In the genomic region with DNA sequence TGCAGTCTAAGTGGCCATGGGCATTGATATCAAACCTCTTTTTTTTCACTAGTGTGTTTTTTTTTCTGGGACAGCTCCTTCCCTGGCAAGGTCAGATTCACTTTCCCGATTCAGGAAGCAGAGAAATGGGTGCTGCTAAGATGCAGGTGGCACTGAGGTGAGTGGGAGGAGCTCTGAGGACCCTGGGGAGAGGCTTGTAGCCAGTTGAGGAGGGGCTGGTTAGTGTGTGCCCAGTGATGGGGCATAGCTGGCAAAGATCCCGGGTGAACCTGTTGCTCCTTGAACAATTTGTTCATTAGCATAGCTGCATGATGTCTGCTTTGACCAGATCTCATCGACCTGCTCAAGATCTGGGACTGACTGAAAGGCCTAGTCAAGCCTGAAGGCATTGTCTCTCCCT, we compare ENCODE assay signal across 14 mouse cellular contexts. TPM values are rescaled to one million over a fixed set of nuclear protein-coding genes. Genes with fewer than 3 reads are reported as not detected.
A peak's percentile ranks its signal among the peaks of the same experiment; 100 is the strongest.
DNase-seq lines count a peak whose midpoint lies in the region; ATAC-seq and TF ChIP-seq lines count a peak whose summit lies in the region.
"Had no signal": no experiment of that assay in that cellular context is flagged by ENCODE, and none has a peak within 500 bp of the region (broad histone marks: within the 10 kb centered on the region; RNA-seq: fewer than 3 reads in every experiment).

No protein-coding gene starts in this region.

- H3K79me2 ChIP-seq in heart, adult 2 months (replicated peaks; ENCODE audit: control insufficient read depth, insufficient read depth, low read length), result no peaks in the 10 kb centered on the region

- DNase-seq in heart, adult 2 months, result no peak
- DNase-seq in heart, adult 8-10 months (ENCODE audit: low spot score), result no peak
- peak; percentile 47 to 49 for DNase-seq in spleen, adult 18-20 months
- DNase-seq in spleen, postnatal 14 days (ENCODE audit: low spot score in 2 of 2), result no peak
- DNase-seq in kidney, postnatal 14 days, result peak; percentile 86
- DNase-seq in thymus, postnatal 25 days, result peak; percentile 58
- DNase-seq in gastrocnemius, postnatal 25 days, result no peak
- DNase-seq: adrenal gland, adult 2 months; layer of hippocampus, adult 9-11 months had no signal

- no peak for ATAC-seq in forebrain, embryonic 12.5 days (ENCODE audit: low FRiP score)

- peak overlapping the region; percentile 68 for H3K27ac ChIP-seq in heart, adult 2 months
- H3K27ac ChIP-seq in forebrain, embryonic 12.5 days, result no peak overlapping the region
- H3K27ac ChIP-seq: forebrain, embryonic 10.5 days; liver, embryonic 14.5 days had no signal

- intact Hi-C loops in heart, adult 2 months (cut with DNase I), result no loop called here

- TF ChIP-seq POLR2A in heart, adult 2 months (IDR thresholded peaks at IDR 0.05; ENCODE audit: insufficient read depth, low read depth, low read length), result no peak

- H3K4me2 ChIP-seq in forebrain, embryonic 12.5 days, result no peak overlapping the region
- H3K4me2 ChIP-seq: heart, embryonic 15.5 days had no signal

- TF ChIP-seq CTCF in heart, adult 2 months (IDR thresholded peaks at IDR 0.05), result no peak

- no peak overlapping the region for H3K9ac ChIP-seq in heart, adult 2 months (ENCODE audit: low read depth, low read length)
- no peak overlapping the region for H3K9ac ChIP-seq in forebrain, embryonic 12.5 days
- H3K9ac ChIP-seq: heart, embryonic 15.5 days; liver, embryonic 14.5 days had no signal

- H3K9me3 ChIP-seq in forebrain, embryonic 12.5 days, result no peaks in the 10 kb centered on the region
- H3K9me3 ChIP-seq: forebrain, embryonic 10.5 days; heart, embryonic 15.5 days had no signal

- no peak for TF ChIP-seq EP300 in heart, adult 2 months (IDR thresholded peaks at IDR 0.05; ENCODE audit: insufficient read depth, low read depth, low read length)

- no peaks in the 10 kb centered on the region for H3K27me3 ChIP-seq in heart, adult 2 months (ENCODE audit: control insufficient read depth, insufficient read depth, low read length)
- no peaks in the 10 kb centered on the region for H3K27me3 ChIP-seq in forebrain, embryonic 12.5 days
- H3K27me3 ChIP-seq: heart, embryonic 15.5 days had no signal

- WGBS in heart, adult 2 months, result 63% methylated on average over 3 of the region's 3 CpGs
- WGBS in forebrain, embryonic 12.5 days, result 59% methylated on average over 3 of the region's 3 CpGs

- no peaks in the 10 kb centered on the region for H3K36me3 ChIP-seq in heart, adult 2 months (ENCODE audit: control insufficient read depth, insufficient read depth, low read length)
- H3K36me3 ChIP-seq in forebrain, embryonic 12.5 days (replicated peaks), result peaks cover 39% of the 10 kb centered on the region
- H3K36me3 ChIP-seq: heart, embryonic 15.5 days had no signal

- H3K4me3 ChIP-seq in heart, adult 2 months, result no peak overlapping the region
- H3K4me3 ChIP-seq in forebrain, embryonic 12.5 days (replicated peaks), result no peak overlapping the region
- H3K4me3 ChIP-seq: forebrain, embryonic 10.5 days; heart, embryonic 15.5 days had no signal

- peaks cover 2% of the 10 kb centered on the region for H3K4me1 ChIP-seq in heart, adult 2 months (ENCODE audit: control insufficient read depth, insufficient read depth, low read length)
- H3K4me1 ChIP-seq in forebrain, embryonic 12.5 days, result peaks cover 8% of the 10 kb centered on the region

RNA-seq across cellular contexts. Expression of a gene that starts 3.6 kb away (rescaled TPM):
- total RNA-seq in heart, adult 2 months (2021), result 10 to 100 TPM; 18.9 to 19.2 TPM
- 12.2 and 21.8 TPM in 2 replicates for polyA plus RNA-seq in heart, adult 2 months (2012; rRNA removed)
- total RNA-seq in heart, adult 8-10 months (2022), result 10 to 100 TPM; 14.1 to 19.5 (median 18.0) TPM
- 4.9 and 6.6 TPM in 2 replicates for polyA plus RNA-seq in forebrain, embryonic 12.5 days (2016; fragmentation: Nextera tagmentation; extraction: Ambion mirVana)
- 10 to 100 TPM; 20.1 to 22.4 TPM for total RNA-seq in gastrocnemius, postnatal 25 days (2021)

RNA-seq across cellular contexts. Expression of a gene that starts 43.4 kb away (rescaled TPM):
- total RNA-seq in heart, adult 2 months (2021), result 10 to 100 TPM in 1 of 2 experiments, 1 to 10 TPM in 1; 9.2 to 10.0 TPM
- polyA plus RNA-seq in heart, adult 2 months (2012; rRNA removed), result 5.7 and 6.3 TPM in 2 replicates
- total RNA-seq in heart, adult 8-10 months (2022), result 10 to 100 TPM; 11.0 to 12.4 (median 11.2) TPM
- polyA plus RNA-seq in forebrain, embryonic 12.5 days (2016; fragmentation: Nextera tagmentation; extraction: Ambion mirVana), result 19.5 and 20.1 TPM in 2 replicates
- 1 to 10 TPM; 8.3 to 9.0 TPM for total RNA-seq in gastrocnemius, postnatal 25 days (2021)

RNA-seq across cellular contexts. Expression of a gene that starts 49.3 kb away (rescaled TPM):
- total RNA-seq in heart, adult 2 months (2021), result not detected
- polyA plus RNA-seq in heart, adult 2 months (2012; rRNA removed), result not detected in 2 replicates
- not detected for total RNA-seq in heart, adult 8-10 months (2022)
- polyA plus RNA-seq in forebrain, embryonic 12.5 days (2016; fragmentation: Nextera tagmentation; extraction: Ambion mirVana), result not detected in 2 replicates
- not detected for total RNA-seq in gastrocnemius, postnatal 25 days (2021)
- total RNA-seq: adrenal gland, adult 2 months; megakaryocyte-erythroid progenitor cell, adult 5-6 weeks had no signal
- polyA plus RNA-seq: adrenal gland, adult 2 months; forebrain, embryonic 10.5 days; heart, embryonic 15.5 days; liver, embryonic 14.5 days had no signal

Comparison
In these comparisons a context has a peak if more than half of its experiments do, and no peak if none do; other contexts are left out.
1. DNase-seq: peak in spleen, adult 18-20 months (2 of 2), kidney, postnatal 14 days (single experiment) and thymus, postnatal 25 days (single experiment); none in heart, adult 2 months (0 of 2), heart, adult 8-10 months (single experiment), spleen, postnatal 14 days (0 of 2) and gastrocnemius, postnatal 25 days (single experiment).